Mouse (Mus musculus) thymus, adult 18-20 months (tissue): ENCODE data around the gene Fbxo40.

ENCODE experiments used
- DNase-seq, 2 experiments: peaks; one replicate each; pipeline ENCODE4 v3.0.0; 2022; ENCODE audit warnings: mixed read lengths in 2 of 2

The Fbxo40 gene

DNA sequence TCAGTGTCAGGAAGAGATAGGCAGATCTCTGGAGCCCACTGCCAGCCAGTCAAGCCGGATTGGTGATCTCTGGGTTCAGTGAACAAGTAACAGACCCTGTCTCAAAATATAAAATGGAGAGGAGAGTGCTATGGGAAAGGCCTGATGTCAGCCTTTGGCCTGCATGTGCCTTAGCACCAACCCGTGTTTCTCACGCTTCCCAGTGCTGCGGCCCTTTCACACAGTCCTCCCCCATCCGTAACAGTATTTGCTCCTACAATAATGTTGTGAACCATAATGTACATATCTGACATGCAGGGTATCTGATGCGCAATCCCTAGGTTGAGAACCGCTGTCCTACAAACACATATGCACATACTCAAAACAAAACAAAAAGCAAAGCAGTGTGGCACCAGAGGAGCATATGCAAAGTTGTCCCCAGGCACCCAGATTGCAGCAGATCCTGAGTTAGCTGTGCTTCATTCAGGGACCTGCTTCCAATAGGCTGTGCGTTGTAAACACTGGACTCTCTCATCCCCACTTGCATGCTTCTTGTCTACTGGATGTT lies 69.1 kb downstream of the Fbxo40 start:
- no peak for DNase-seq

DNA sequence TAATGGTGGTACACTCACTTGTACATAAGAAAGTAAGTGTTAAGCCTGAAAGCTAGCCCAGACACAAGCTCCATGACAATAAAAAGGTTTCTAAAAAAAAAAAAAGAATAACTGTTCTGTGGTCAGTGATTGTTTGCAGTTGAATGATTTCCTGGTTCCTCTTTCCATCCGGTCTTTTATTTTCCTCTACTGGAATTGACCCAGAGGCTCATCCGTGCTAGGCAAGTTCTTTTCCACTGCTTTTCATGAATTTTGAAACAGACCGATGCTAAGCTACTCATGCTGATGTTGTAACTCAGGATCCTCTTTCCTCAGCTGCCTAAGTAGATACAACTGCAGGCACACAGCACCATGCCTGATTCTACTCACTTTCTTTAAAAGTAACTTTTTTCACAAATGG lies 69.9 kb downstream of the Fbxo40 start:
- DNase-seq = no peak

DNA sequence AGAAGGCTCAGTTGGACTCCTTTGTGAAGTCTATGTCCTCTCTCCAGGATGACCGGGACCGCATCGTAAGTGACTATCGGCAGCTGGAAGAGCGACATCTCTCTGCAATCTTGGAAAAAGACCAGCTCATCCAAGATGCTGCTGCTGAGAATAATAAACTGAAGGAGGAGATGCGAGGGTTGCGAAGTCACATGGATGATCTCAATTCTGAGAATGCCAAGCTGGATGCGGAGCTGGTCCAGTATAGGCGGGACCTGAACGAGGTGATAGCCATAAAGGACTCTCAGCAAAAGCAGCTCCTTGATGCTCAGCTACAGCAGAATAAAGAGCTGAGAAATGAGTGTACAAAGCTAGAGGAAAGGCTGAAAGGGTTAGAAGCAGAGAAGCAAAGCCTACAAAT lies 71.8 kb downstream of the Fbxo40 start:
- DNase-seq = no peak

DNA sequence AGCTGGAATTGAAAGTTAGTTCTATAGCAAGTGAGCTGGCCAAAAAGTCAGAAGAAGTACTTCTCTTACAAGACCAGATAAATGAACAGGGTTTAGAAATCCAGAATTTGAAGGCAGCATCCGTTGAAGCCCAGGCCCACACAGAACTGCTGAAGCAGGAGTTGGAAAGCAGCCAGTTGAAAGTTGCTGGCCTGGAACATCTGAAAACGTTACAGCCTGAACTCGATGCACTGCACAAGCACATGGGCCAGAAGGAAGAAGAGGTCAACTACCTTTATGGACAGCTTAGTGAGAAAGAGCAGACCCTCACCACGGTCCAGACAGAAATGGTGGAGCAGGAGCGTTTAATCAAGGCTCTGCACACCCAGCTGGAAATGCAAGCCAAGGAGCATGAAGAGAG lies 76.1 kb downstream of the Fbxo40 start:
- DNase-seq = no peak
